ENCODE assay signal across 8 mouse cellular contexts in the genomic region with DNA sequence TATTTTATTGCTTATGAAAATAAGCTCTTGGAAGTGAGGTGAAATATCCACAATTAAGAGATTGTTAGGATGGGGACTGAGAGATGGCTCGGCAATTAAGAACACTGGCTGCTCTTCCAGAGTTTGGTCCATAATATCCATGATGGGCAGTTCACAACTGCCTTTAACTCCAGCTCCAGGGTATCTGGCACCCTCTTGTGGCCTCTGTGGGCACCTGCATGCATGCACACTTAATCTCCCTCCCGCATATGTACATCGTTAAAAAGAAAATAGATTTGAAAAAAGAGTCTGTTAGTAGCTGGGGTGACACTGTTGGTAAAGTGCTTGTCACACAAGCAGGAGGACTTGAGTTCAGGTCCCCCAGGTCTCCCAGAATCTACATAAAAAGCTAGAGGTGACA. TPM values are rescaled to one million over a fixed set of nuclear protein-coding genes. Genes with fewer than 3 reads are reported as not detected.
DNase-seq lines count a peak whose midpoint lies in the region; ATAC-seq and TF ChIP-seq lines count a peak whose summit lies in the region.

No protein-coding gene starts in this region.

- no peak overlapping the region for H3K9ac ChIP-seq in hindbrain, postnatal 0 days (replicated peaks; ENCODE audit: low read length)
- H3K9ac ChIP-seq in neural tube, embryonic 11.5 days (ENCODE audit: low read length): no peak overlapping the region

- H3K4me1 ChIP-seq in spleen, adult 2 months (ENCODE audit: control insufficient read depth, insufficient read depth, insufficient read length): no peaks in the 10 kb centered on the region
- H3K4me1 ChIP-seq in embryonic facial prominence, embryonic 10.5 days: no peaks in the 10 kb centered on the region
- H3K4me1 ChIP-seq in hindbrain, postnatal 0 days (ENCODE audit: insufficient read depth, low read length): no peaks in the 10 kb centered on the region
- no peaks in the 10 kb centered on the region for H3K4me1 ChIP-seq in neural tube, embryonic 11.5 days (ENCODE audit: control insufficient read depth, insufficient read depth, low read length)

- H3K4me2 ChIP-seq in hindbrain, postnatal 0 days (ENCODE audit: low read depth, low read length): no peak overlapping the region
- H3K4me2 ChIP-seq in neural tube, embryonic 11.5 days (ENCODE audit: low read depth): no peak overlapping the region

- peak in 1 of 2 experiments; percentile 29 for DNase-seq in spleen, adult 2 months (ENCODE audit: low read depth in 1 of 2, low spot score in 2 of 2)
- no peak for DNase-seq in spleen, adult 12 weeks (ENCODE audit: low spot score)
- DNase-seq in adrenal gland, adult 8-10 months: peak; percentile 3
- DNase-seq in embryonic facial prominence, embryonic 10.5 days (ENCODE audit: low spot score): peak; percentile 46
- DNase-seq in hindbrain, postnatal 0 days (ENCODE audit: low spot score): peak; percentile 67
- DNase-seq in left cerebral cortex, postnatal 25 days (ENCODE audit: low spot score in 2 of 2): peak; percentile 21 to 54
- peak; percentile 51 for DNase-seq in neural tube, embryonic 11.5 days (ENCODE audit: low spot score)
- DNase-seq in thymus, postnatal 36 days: peak; percentile 13 to 16

- H3K27ac ChIP-seq in spleen, adult 2 months (ENCODE audit: insufficient read depth, low read length): no peak overlapping the region
- H3K27ac ChIP-seq in embryonic facial prominence, embryonic 10.5 days (replicated peaks): no peak overlapping the region
- no peak overlapping the region for H3K27ac ChIP-seq in hindbrain, postnatal 0 days
- H3K27ac ChIP-seq in neural tube, embryonic 11.5 days (ENCODE audit: low read depth, low read length): no peak overlapping the region

- no peak for ATAC-seq in hindbrain, postnatal 0 days
- ATAC-seq in neural tube, embryonic 11.5 days (ENCODE audit: insufficient read depth, low FRiP score, low TSS enrichment): no peak

- H3K9me3 ChIP-seq in embryonic facial prominence, embryonic 10.5 days: no peaks in the 10 kb centered on the region
- no peaks in the 10 kb centered on the region for H3K9me3 ChIP-seq in hindbrain, postnatal 0 days (ENCODE audit: low read length)
- no peaks in the 10 kb centered on the region for H3K9me3 ChIP-seq in neural tube, embryonic 11.5 days (ENCODE audit: control insufficient read depth, low read length)

- H3K36me3 ChIP-seq in spleen, adult 2 months (ENCODE audit: control insufficient read depth, insufficient read depth, low read length): no peaks in the 10 kb centered on the region
- no peaks in the 10 kb centered on the region for H3K36me3 ChIP-seq in embryonic facial prominence, embryonic 10.5 days (replicated peaks)
- no peaks in the 10 kb centered on the region for H3K36me3 ChIP-seq in hindbrain, postnatal 0 days (ENCODE audit: insufficient read depth, low read length)
- H3K36me3 ChIP-seq in neural tube, embryonic 11.5 days (ENCODE audit: control insufficient read depth, insufficient read depth, low read length): no peaks in the 10 kb centered on the region

- TF ChIP-seq POLR2A in spleen, adult 2 months (IDR thresholded peaks at IDR 0.05; ENCODE audit: low read depth, low read length): no peak

- TF ChIP-seq CTCF in spleen, adult 2 months (IDR thresholded peaks at IDR 0.05; ENCODE audit: extremely low read depth, insufficient read depth, insufficient read length, insufficient replicate concordance): peak; percentile 43; the same call in 1 of the 2 replicates
- peak; percentile 83 for TF ChIP-seq CTCF in hindbrain, postnatal 0 days (IDR thresholded peaks at IDR 0.05; ENCODE audit: low read depth)

- H3K4me3 ChIP-seq in spleen, adult 2 months (ENCODE audit: extremely low read depth, insufficient read depth, insufficient read length): no peak overlapping the region
- H3K4me3 ChIP-seq in embryonic facial prominence, embryonic 10.5 days: no peak overlapping the region
- H3K4me3 ChIP-seq in hindbrain, postnatal 0 days (ENCODE audit: low read length): no peak overlapping the region
- no peak overlapping the region for H3K4me3 ChIP-seq in neural tube, embryonic 11.5 days (ENCODE audit: low read depth, low read length)

- intact Hi-C loops in left cerebral cortex, postnatal 25 days (cut with DNase I): loop anchor here (1.0 to 5.0 kb wide), 3 partner anchors 42 to 182 kb away; no protein-coding TSS in a partner anchor

- 20% methylated on average over 3 of the region's 3 CpGs for WGBS in spleen, adult 2 months
- WGBS in embryonic facial prominence, embryonic 10.5 days: 22% methylated on average over 3 of the region's 3 CpGs
- WGBS in hindbrain, postnatal 0 days: 32% methylated on average over 3 of the region's 3 CpGs
- 15% methylated on average over 3 of the region's 3 CpGs for WGBS in neural tube, embryonic 11.5 days

- H3K27me3 ChIP-seq in spleen, adult 2 months (ENCODE audit: control insufficient read depth, insufficient read depth, low read length): no peaks in the 10 kb centered on the region
- peaks cover 29% of the 10 kb centered on the region; the same call in 1 of the 2 replicates for H3K27me3 ChIP-seq in embryonic facial prominence, embryonic 10.5 days (replicated peaks; ENCODE audit: low read depth, poor library complexity, severe bottlenecking)
- H3K27me3 ChIP-seq in hindbrain, postnatal 0 days (ENCODE audit: insufficient read depth, low read length): no peaks in the 10 kb centered on the region
- no peaks in the 10 kb centered on the region for H3K27me3 ChIP-seq in neural tube, embryonic 11.5 days (ENCODE audit: control insufficient read depth, insufficient read depth, low read length)

RNA-seq across cellular contexts. Expression of a gene that starts 45.8 kb away (rescaled TPM):
- polyA plus RNA-seq in spleen, adult 2 months (2012; rRNA removed): 5.3 and 7.6 TPM in 2 replicates
- 10 to 100 TPM; 24.1 to 27.7 (median 26.0) TPM for total RNA-seq in adrenal gland, adult 8-10 months (2022)
- 27.8 and 28.6 TPM in 2 replicates for polyA plus RNA-seq in embryonic facial prominence, embryonic 10.5 days (2016; fragmentation: Nextera tagmentation; extraction: Ambion mirVana)
- total RNA-seq in hindbrain, postnatal 0 days (2014; rRNA removed): 10.3 and 14.5 TPM in 2 replicates
- 21.6 and 22.6 TPM in 2 replicates for polyA plus RNA-seq in hindbrain, postnatal 0 days (2015; fragmentation: Nextera tagmentation; extraction: Ambion mirVana)
- total RNA-seq in left cerebral cortex, postnatal 25 days (2021): 10 to 100 TPM; 30.5 to 33.9 TPM
- polyA plus RNA-seq in neural tube, embryonic 11.5 days (2014; fragmentation: Nextera tagmentation; extraction: Ambion mirVana): 25.2 and 26.3 TPM in 2 replicates

RNA-seq across cellular contexts. Expression of a gene that starts 54.4 kb away (rescaled TPM):
- polyA plus RNA-seq in spleen, adult 2 months (2012; rRNA removed): not detected in 2 replicates
- total RNA-seq in adrenal gland, adult 8-10 months (2022): 10 to 100 TPM; 22.5 to 44.3 (median 31.5) TPM
- polyA plus RNA-seq in embryonic facial prominence, embryonic 10.5 days (2016; fragmentation: Nextera tagmentation; extraction: Ambion mirVana): 0.33 and 0.47 TPM in 2 replicates
- 1.0 TPM in 1 of 2 replicates, not detected in the other for total RNA-seq in hindbrain, postnatal 0 days (2014; rRNA removed)
- 0.63 and 0.89 TPM in 2 replicates for polyA plus RNA-seq in hindbrain, postnatal 0 days (2015; fragmentation: Nextera tagmentation; extraction: Ambion mirVana)
- not detected for total RNA-seq in left cerebral cortex, postnatal 25 days (2021)
- polyA plus RNA-seq in neural tube, embryonic 11.5 days (2014; fragmentation: Nextera tagmentation; extraction: Ambion mirVana): 1.1 and 2.1 TPM in 2 replicates
